Mouse (Mus musculus) embryonic facial prominence, embryonic 13.5 days (tissue): ENCODE data around the gene Slc22a5. TPM values are rescaled to one million over a fixed set of nuclear protein-coding genes. Genes with fewer than 3 reads are reported as not detected.

Source experiments
- ATAC-seq: fragments of 200-750 bp; cut with Nextera tagmentation; 2 replicates; pipeline ENCODE4 v1.8.0; 2017; ENCODE audit warnings: low read depth; ENCODE audit not compliant: insufficient number of reproducible peaks, insufficient read depth, low FRiP score, low TSS enrichment
- H3K27ac ChIP-seq: fragments of 300-500 bp; sonication (generic); 2 replicates; pipeline ENCODE4 v1.5.1; 2015; ENCODE audit warnings: moderate library complexity, mild to moderate bottlenecking, inconsistent platforms
- H3K27me3 ChIP-seq: fragments of 300-500 bp; sonication (generic); 2 replicates; pipeline ENCODE4 v1.6.1; 2015; ENCODE audit warnings: mild to moderate bottlenecking, inconsistent platforms
- H3K36me3 ChIP-seq: fragments of 300-500 bp; sonication (generic); 2 replicates; pipeline ENCODE4 v1.6.1; 2015; ENCODE audit warnings: mild to moderate bottlenecking, inconsistent platforms
- H3K4me1 ChIP-seq: fragments of 300-500 bp; sonication (generic); 2 replicates; pipeline ENCODE4 v1.6.1; 2015; ENCODE audit warnings: inconsistent platforms
- H3K4me2 ChIP-seq: fragments of 300-500 bp; sonication (generic); 2 replicates; pipeline ENCODE4 v1.6.1; 2015; ENCODE audit warnings: moderate library complexity, mild to moderate bottlenecking, inconsistent platforms
- H3K4me3 ChIP-seq: fragments of 300-500 bp; sonication (generic); 2 replicates; pipeline ENCODE4 v1.5.1; 2015; ENCODE audit warnings: mild to moderate bottlenecking, inconsistent platforms
- H3K9ac ChIP-seq: fragments of 300-500 bp; sonication (generic); 2 replicates; pipeline ENCODE4 v1.6.1; 2015; ENCODE audit warnings: mild to moderate bottlenecking, inconsistent platforms
- H3K9me3 ChIP-seq: fragments of 300-500 bp; sonication (generic); 2 replicates; pipeline ENCODE4 v1.6.1; 2016; ENCODE audit warnings: inconsistent platforms
- WGBS: fragments of 180-500 bp; shearing (Covaris S2); methylation state at CpG from one replicate; pipeline ENCODE4 v1.1.7; 2015; ENCODE audit warnings: mixed read lengths; 5-methylcytosine and 5-hydroxymethylcytosine counted together
- polyA plus RNA-seq: library from polyadenylated mRNA; unstranded; fragments of >200 nt; fragmentation: Nextera tagmentation; extraction: Ambion mirVana; gene quantifications from 2 replicates; pipeline ENCODE4 v1.2.1, GENCODE M21; 2015

Gene Slc22a5
- polyA plus RNA-seq, 1 experiment from 2014 or later: 8.9 TPM

DNA sequence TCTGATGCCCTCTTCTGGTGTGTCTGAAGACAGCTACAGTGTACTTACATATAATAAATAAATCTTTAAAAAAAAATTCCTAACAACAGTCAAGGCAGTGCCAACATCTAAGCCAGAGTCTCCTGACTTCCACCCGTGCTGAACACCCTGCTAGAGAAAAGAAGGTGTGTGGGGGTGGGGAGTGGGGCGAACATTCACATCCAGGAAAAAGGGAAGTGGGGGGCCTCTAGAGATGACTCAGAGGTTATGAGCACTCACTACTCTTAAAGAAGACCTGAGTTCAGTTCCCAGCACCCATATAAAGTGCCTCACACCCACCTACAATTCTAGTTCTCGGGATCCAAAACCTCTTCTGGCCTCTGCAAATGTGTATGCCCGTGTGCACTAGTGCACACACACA, 66.1 kb downstream of the Slc22a5 start:
- Histone ChIP-seq H3K9ac (no peak overlapping the region), H3K27ac (no peak overlapping the region), H3K27me3 (no peaks in the 10 kb centered on the region), H3K4me1 (no peaks in the 10 kb centered on the region), H3K4me2 (no peak overlapping the region), H3K9me3 (peaks cover 6% of the 10 kb centered on the region; the same call in 1 of the 2 replicates), H3K4me3 (no peak overlapping the region), H3K36me3 (no peaks in the 10 kb centered on the region)
- WGBS: 86% methylated on average over 4 of the region's 4 CpGs
- no peak for ATAC-seq

GRCm38 (mm10) chr11:53821945-53822338, 69.5 kb downstream of the Slc22a5 start:
- Histone ChIP-seq H3K4me3 (no peak overlapping the region), H3K9ac (no peak overlapping the region), H3K27me3 (no peaks in the 10 kb centered on the region), H3K36me3 (no peaks in the 10 kb centered on the region), H3K4me1 (no peaks in the 10 kb centered on the region), H3K9me3 (no peaks in the 10 kb centered on the region), H3K27ac (no peak overlapping the region), H3K4me2 (no peak overlapping the region)
- 95% methylated on average over 3 of the region's 3 CpGs for WGBS
- no peak for ATAC-seq

- ATAC-seq: no peak
- no peak overlapping the region for H3K4me2 ChIP-seq
- H3K9me3 ChIP-seq: no peaks in the 10 kb centered on the region
- H3K27ac ChIP-seq: no peak overlapping the region
- H3K36me3 ChIP-seq: no peaks in the 10 kb centered on the region
- H3K4me1 ChIP-seq: no peaks in the 10 kb centered on the region
- H3K9ac ChIP-seq: no peak overlapping the region
- no peaks in the 10 kb centered on the region for H3K27me3 ChIP-seq
- no peak overlapping the region for H3K4me3 ChIP-seq
- 81% methylated on average over 11 of the region's 11 CpGs for WGBS
Measured at GRCm38 (mm10) chr11:53821230-53821944, 70.1 kb downstream of the Slc22a5 start.

DNA sequence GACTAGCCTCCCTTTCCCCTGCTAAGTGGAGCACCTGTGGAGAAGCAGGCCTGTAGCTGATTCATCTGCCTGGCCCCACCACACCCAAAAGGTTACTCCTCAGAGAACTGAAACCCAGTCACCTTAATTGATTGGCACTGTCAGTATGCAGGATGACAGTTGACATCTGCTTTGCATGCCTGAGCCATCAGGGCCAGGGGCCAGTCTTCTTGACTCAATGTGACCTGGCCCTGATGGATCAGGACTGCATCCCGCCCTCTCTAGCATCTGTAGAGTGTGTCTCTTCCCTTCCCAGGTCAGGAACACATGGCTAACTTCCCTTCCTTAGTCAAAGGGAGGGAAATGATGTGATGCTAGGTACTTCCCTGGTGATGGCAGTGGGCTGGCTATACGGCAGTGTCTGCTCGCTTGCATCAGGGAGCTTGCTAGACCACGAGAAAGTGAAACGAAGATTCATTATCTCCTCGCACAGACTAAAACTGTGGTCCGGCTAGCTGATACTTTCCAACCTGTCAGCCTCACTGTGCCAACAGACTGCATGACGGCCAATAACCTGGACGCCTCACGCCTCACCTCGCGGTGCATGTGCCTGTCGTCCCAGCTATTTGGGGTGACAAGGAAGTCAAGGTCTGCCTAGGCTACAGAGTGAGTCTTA, 70.8 kb downstream of the Slc22a5 start:
- no peak overlapping the region for H3K27ac ChIP-seq
- no peak overlapping the region for H3K9ac ChIP-seq
- no peak overlapping the region for H3K4me3 ChIP-seq
- no peaks in the 10 kb centered on the region for H3K4me1 ChIP-seq
- no peak overlapping the region for H3K4me2 ChIP-seq
- ATAC-seq: no peak
- 88% methylated on average over 13 of the region's 13 CpGs for WGBS
- H3K9me3 ChIP-seq: no peaks in the 10 kb centered on the region
- no peaks in the 10 kb centered on the region for H3K36me3 ChIP-seq
- no peaks in the 10 kb centered on the region for H3K27me3 ChIP-seq

- WGBS: 94% methylated on average over 6 of the region's 6 CpGs
Measured at GRCm38 (mm10) chr11:53819511-53819910, 71.9 kb downstream of the Slc22a5 start.

DNA sequence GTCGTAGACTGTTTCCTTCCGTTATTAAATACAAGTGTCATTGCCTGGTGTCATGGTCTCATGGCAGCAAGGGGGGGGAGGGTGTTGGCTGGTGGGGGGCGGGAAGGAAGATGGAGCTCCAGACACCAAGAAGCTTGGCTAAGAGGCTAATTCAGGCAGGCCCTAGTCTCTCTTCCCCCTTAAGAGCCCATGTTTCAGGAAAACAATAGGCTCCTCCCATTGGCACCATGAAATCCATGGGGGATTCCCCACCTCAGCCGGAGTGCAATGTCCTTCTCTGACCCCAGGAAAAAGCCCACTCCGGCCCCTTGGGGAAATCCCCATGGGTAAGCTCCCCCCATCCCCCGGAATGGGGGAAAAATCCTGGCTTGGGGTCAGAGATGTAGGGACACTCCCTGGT, 72.7 kb downstream of the Slc22a5 start:
- no peak for ATAC-seq
- 61% methylated on average over 6 of the region's 6 CpGs for WGBS
- H3K36me3 ChIP-seq: no peaks in the 10 kb centered on the region
- no peak overlapping the region for H3K4me2 ChIP-seq
- no peaks in the 10 kb centered on the region for H3K9me3 ChIP-seq
- no peaks in the 10 kb centered on the region for H3K4me1 ChIP-seq
- H3K9ac ChIP-seq: no peak overlapping the region
- no peak overlapping the region for H3K27ac ChIP-seq
- no peaks in the 10 kb centered on the region for H3K27me3 ChIP-seq
- H3K4me3 ChIP-seq: no peak overlapping the region

More at GRCm38 (mm10) chr11:53819511-53819910, 71.9 kb downstream of the Slc22a5 start:
- no peaks in the 10 kb centered on the region for H3K36me3 ChIP-seq
- no peaks in the 10 kb centered on the region for H3K4me1 ChIP-seq
- no peak overlapping the region for H3K9ac ChIP-seq
- H3K9me3 ChIP-seq: no peaks in the 10 kb centered on the region
- no peak for ATAC-seq
- no peak overlapping the region for H3K27ac ChIP-seq
- no peaks in the 10 kb centered on the region for H3K27me3 ChIP-seq
- no peak overlapping the region for H3K4me3 ChIP-seq
- H3K4me2 ChIP-seq: no peak overlapping the region

DNA sequence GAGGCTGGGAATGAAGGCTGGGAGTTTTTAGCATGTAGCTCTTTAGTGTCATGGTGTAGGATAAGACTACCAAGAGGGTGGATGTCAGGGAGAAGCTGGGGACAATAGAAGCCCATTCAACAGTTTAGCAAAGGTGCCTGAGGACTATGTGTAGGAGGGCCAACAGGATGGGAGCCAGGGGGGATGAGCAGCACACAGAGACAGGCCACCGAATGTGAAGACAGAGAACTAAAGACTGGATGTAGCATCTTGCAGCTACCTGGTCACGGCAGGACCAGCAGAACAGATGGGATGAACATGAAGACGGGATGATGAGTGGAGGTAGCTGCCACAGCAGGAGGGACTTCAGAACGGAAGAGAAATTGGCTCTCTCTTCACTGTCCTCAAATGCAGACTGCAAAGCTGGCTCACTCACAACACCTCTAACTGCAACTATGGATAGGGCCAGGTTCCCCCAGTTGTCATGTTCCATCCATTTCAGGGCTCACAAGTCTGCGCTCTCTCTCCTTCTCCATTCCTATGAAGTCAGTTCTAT, 74.6 kb downstream of the Slc22a5 start:
- Histone ChIP-seq H3K4me1 (no peaks in the 10 kb centered on the region), H3K9me3 (no peaks in the 10 kb centered on the region), H3K27me3 (no peaks in the 10 kb centered on the region), H3K4me3 (no peak overlapping the region), H3K4me2 (no peak overlapping the region), H3K36me3 (no peaks in the 10 kb centered on the region), H3K9ac (no peak overlapping the region), H3K27ac (no peak overlapping the region)
- ATAC-seq: no peak
- 81% methylated on average over 5 of the region's 5 CpGs for WGBS

- H3K4me1 ChIP-seq: no peaks in the 10 kb centered on the region
- no peak overlapping the region for H3K27ac ChIP-seq
- WGBS: 59% methylated on average over 3 of the region's 3 CpGs
- ATAC-seq: no peak
- H3K4me3 ChIP-seq: no peak overlapping the region
- H3K4me2 ChIP-seq: no peak overlapping the region
- no peaks in the 10 kb centered on the region for H3K36me3 ChIP-seq
- H3K27me3 ChIP-seq: no peaks in the 10 kb centered on the region
- no peaks in the 10 kb centered on the region for H3K9me3 ChIP-seq
- no peak overlapping the region for H3K9ac ChIP-seq
Measured at GRCm38 (mm10) chr11:53814810-53815209, 76.7 kb downstream of the Slc22a5 start.

Other genes with a start within 250 kb of the Slc22a5 start
- gene Rad50, start 184.3 kb downstream of the Slc22a5 start, polyA plus RNA-seq: 33.2 and 33.6 TPM in 2 replicates
- not detected in 2 replicates for gene Il5, start 170.9 kb downstream of the Slc22a5 start, polyA plus RNA-seq
- 8.6 and 9.5 TPM in 2 replicates for gene Irf1, start 121.6 kb downstream of the Slc22a5 start, polyA plus RNA-seq
- not detected in 2 replicates for gene Gm17334, start 118.5 kb downstream of the Slc22a5 start, polyA plus RNA-seq
- 0.40 TPM in 1 of 2 replicates, not detected in the other for gene Gm12216, start 32.4 kb downstream of the Slc22a5 start, polyA plus RNA-seq
- 4.4 and 5.3 TPM in 2 replicates for gene Slc22a21, start 88.7 kb upstream of the Slc22a5 start, polyA plus RNA-seq
- gene Slc22a4, start 136.4 kb upstream of the Slc22a5 start, polyA plus RNA-seq: 2.9 and 3.9 TPM in 2 replicates
- 168 and 172 TPM in 2 replicates for gene Pdlim4, start 177.4 kb upstream of the Slc22a5 start, polyA plus RNA-seq
- 68.2 and 76.4 TPM in 2 replicates for gene P4ha2, start 208.4 kb upstream of the Slc22a5 start, polyA plus RNA-seq